7 mouse cellular contexts compared by ENCODE assay signal in genomic region chr5:52634017-52634416, GRCm38 (mm10). TPM values are rescaled to one million over a fixed set of nuclear protein-coding genes. Genes with fewer than 3 reads are reported as not detected.
DNase-seq lines count a peak whose midpoint lies in the region; ATAC-seq and TF ChIP-seq lines count a peak whose summit lies in the region.

No protein-coding gene starts in this region.

- intact Hi-C loops in gastrocnemius, adult 2 months (cut with DNase I): loop anchor here (2.0 kb wide), 1 partner anchor 119 kb away; no protein-coding TSS in a partner anchor

- peak overlapping the region; percentile 52 for H3K4me3 ChIP-seq in gastrocnemius, adult 2 months

- ATAC-seq in megakaryocyte, adult 5-6 weeks (ENCODE audit: poor library complexity, severe bottlenecking): peak; percentile 71; the same call in 1 of the 2 replicates

- peak; percentile 79 for TF ChIP-seq CTCF in gastrocnemius, adult 2 months (IDR thresholded peaks at IDR 0.05)

- peak; percentile 69 for DNase-seq in right cerebral cortex, postnatal 4 days
- DNase-seq in right cerebral cortex, adult 2 months (ENCODE audit: low spot score in 2 of 2): no peak
- DNase-seq in brain, adult 2 months (ENCODE audit: low read depth, low spot score): peak; percentile 54
- DNase-seq in gastrocnemius, adult 2 months: peak; percentile 83
- peak; percentile 45 for DNase-seq in kidney, adult 9 months
- peak; percentile 27 for DNase-seq in spleen, adult 12 weeks (ENCODE audit: low spot score)

- no peak overlapping the region for H3K27ac ChIP-seq in gastrocnemius, adult 2 months

RNA-seq across cellular contexts. Expression of gene Sepsecs, which starts 35.5 kb away (rescaled TPM):
- total RNA-seq in gastrocnemius, adult 2 months (2021): 1 to 10 TPM; 6.0 to 7.2 TPM
- total RNA-seq in megakaryocyte, adult 5-6 weeks (2015): 5.2 and 8.5 TPM in 2 replicates
- 9.2 and 9.3 TPM in 2 replicates for total RNA-seq in megakaryocyte, adult 5-6 weeks (2017)

Comparison
In these comparisons a context has a peak if more than half of its experiments do, and no peak if none do; other contexts are left out.
1. DNase-seq: peak in right cerebral cortex, postnatal 4 days (single experiment), brain, adult 2 months (single experiment), gastrocnemius, adult 2 months (single experiment), kidney, adult 9 months (single experiment) and spleen, adult 12 weeks (single experiment); none in right cerebral cortex, adult 2 months (0 of 2).